Mouse (Mus musculus) kidney, embryonic 14.5 days (tissue): Measurements from ENCODE around the gene Pyy. TPM values are rescaled to one million over a fixed set of nuclear protein-coding genes. Genes with fewer than 3 reads are reported as not detected.

Experiments used
- ATAC-seq: fragments of 200-750 bp; cut with Nextera tagmentation; 2 replicates; pipeline ENCODE4 v1.8.0; 2017; ENCODE audit warnings: moderate number of reproducible peaks, mild to moderate bottlenecking, moderate TSS enrichment, moderate library complexity; ENCODE audit not compliant: low FRiP score, low TSS enrichment
- H3K27ac ChIP-seq: fragments of 300-500 bp; sonication (generic); 2 replicates; pipeline ENCODE4 v1.5.1; 2014; ENCODE audit warnings: low read depth, mild to moderate bottlenecking, low read length, moderate library complexity, mixed read lengths
- H3K27me3 ChIP-seq: fragments of 300-500 bp; sonication (generic); 2 replicates; pipeline ENCODE4 v1.6.1; 2014; ENCODE audit warnings: mild to moderate bottlenecking, low read length; ENCODE audit not compliant: control insufficient read depth, insufficient read depth
- H3K36me3 ChIP-seq: fragments of 300-500 bp; sonication (generic); 2 replicates; pipeline ENCODE4 v1.6.1; 2014; ENCODE audit warnings: low read length, mixed read lengths; ENCODE audit not compliant: control insufficient read depth, insufficient read depth
- H3K4me1 ChIP-seq: fragments of 300-500 bp; sonication (generic); 2 replicates; pipeline ENCODE4 v1.6.1; 2014; ENCODE audit warnings: low read length, mixed read lengths; ENCODE audit not compliant: control insufficient read depth, insufficient read depth
- H3K4me2 ChIP-seq: fragments of 300-500 bp; sonication (generic); replicated peaks from 2 replicates; pipeline ENCODE4 v1.6.1; 2014; ENCODE audit warnings: low read depth, mild to moderate bottlenecking, low read length
- H3K4me3 ChIP-seq: fragments of 300-500 bp; sonication (generic); 2 replicates; pipeline ENCODE4 v1.5.1; 2014; ENCODE audit warnings: mild to moderate bottlenecking, low read length
- H3K9ac ChIP-seq: fragments of 300-500 bp; sonication (generic); 2 replicates; pipeline ENCODE4 v1.6.1; 2014; ENCODE audit warnings: low read depth, mild to moderate bottlenecking, low read length, moderate library complexity
- H3K9me3 ChIP-seq: fragments of 300-500 bp; sonication (generic); 2 replicates; pipeline ENCODE4 v1.6.1; 2016; ENCODE audit warnings: low read length; ENCODE audit not compliant: control insufficient read depth
- WGBS: fragments of 180-500 bp; shearing (Covaris S2); extraction: QIAGEN DNeasy Blood & Tissue Kit; methylation state at CpG from one replicate; pipeline ENCODE4 v1.1.7; 2014; 5-methylcytosine and 5-hydroxymethylcytosine counted together
- polyA plus RNA-seq: library from polyadenylated mRNA; unstranded; fragments of >200 nt; fragmentation: Nextera tagmentation; extraction: Ambion mirVana; gene quantifications from 2 replicates; pipeline ENCODE4 v1.2.1, GENCODE M21; 2014

Pyy gene
- polyA plus RNA-seq, 1 experiment from 2014 or later, result not detected

- no peak overlapping the region for H3K9ac ChIP-seq
- no peak for ATAC-seq
- H3K36me3 ChIP-seq, result no peaks in the 10 kb centered on the region
- H3K4me1 ChIP-seq, result 0 out of 2 replicates have a peak, but pooled peaks cover 7% of the 10 kb centered on the region
- no peak overlapping the region for H3K4me3 ChIP-seq
- no peak overlapping the region for H3K27ac ChIP-seq
- no peaks in the 10 kb centered on the region for H3K9me3 ChIP-seq
- H3K27me3 ChIP-seq, result no peaks in the 10 kb centered on the region
- 41% methylated on average over 2 of the region's 2 CpGs for whole genome bisulfite sequencing
- H3K4me2 ChIP-seq, result no peak overlapping the region
Measured at GRCm38 (mm10) chr11:102068969-102069368, 38.7 kb downstream of the Pyy start.

DNA sequence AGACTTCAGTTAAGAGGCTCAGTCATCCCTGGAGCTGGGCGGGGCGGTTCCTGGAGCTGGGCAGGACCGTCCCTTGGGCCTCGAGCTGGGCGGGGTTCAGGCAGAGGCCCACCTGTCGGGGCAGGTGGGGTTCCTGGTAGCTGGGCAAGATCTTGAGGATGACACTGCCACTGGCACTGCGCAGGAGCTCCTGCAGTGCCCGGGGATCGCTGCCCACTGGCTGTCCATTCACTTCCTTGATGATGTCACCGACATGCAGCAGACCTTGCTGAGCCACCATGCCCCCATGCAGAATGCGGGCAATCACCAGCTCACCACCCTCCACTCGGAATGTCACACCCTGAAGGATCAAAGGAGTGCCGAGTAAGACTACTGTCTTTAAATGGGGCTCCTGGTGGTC is 44.6 kb downstream of the Pyy start:
- H3K36me3 ChIP-seq, result peaks cover 9% of the 10 kb centered on the region; the same call in 1 of the 2 replicates
- no peaks in the 10 kb centered on the region for H3K27me3 ChIP-seq
- H3K9ac ChIP-seq, result no peak overlapping the region
- no peak overlapping the region for H3K4me2 ChIP-seq
- H3K4me3 ChIP-seq, result no peak overlapping the region
- H3K4me1 ChIP-seq, result no peaks in the 10 kb centered on the region
- H3K9me3 ChIP-seq, result no peaks in the 10 kb centered on the region
- no peak overlapping the region for H3K27ac ChIP-seq
- WGBS, result 62% methylated on average over 13 of the region's 13 CpGs
- no peak for ATAC-seq

- Histone ChIP-seq H3K4me3 (no peak overlapping the region), H3K9ac (no peak overlapping the region)
- no peak for ATAC-seq
Measured at GRCm38 (mm10) chr11:102061941-102062473, 45.6 kb downstream of the Pyy start.

GRCm38 (mm10) chr11:102061236-102061940 is 46.2 kb downstream of the Pyy start:
- peak overlapping the region; percentile 67 for H3K4me2 ChIP-seq
- no peaks in the 10 kb centered on the region for H3K27me3 ChIP-seq
- no peaks in the 10 kb centered on the region for H3K4me1 ChIP-seq
- WGBS, result 4% methylated on average over 22 of the region's 23 CpGs
- H3K27ac ChIP-seq, result no peak overlapping the region
- H3K4me3 ChIP-seq, result peak overlapping the region; percentile 38
- H3K9me3 ChIP-seq, result no peaks in the 10 kb centered on the region
- peak; percentile 71 for ATAC-seq
- H3K9ac ChIP-seq, result peak overlapping the region; percentile 20; the same call in 1 of the 2 replicates
- peaks cover 9% of the 10 kb centered on the region; the same call in 1 of the 2 replicates for H3K36me3 ChIP-seq

More at GRCm38 (mm10) chr11:102061941-102062473, 45.6 kb downstream of the Pyy start:
- H3K36me3 ChIP-seq, result peaks cover 9% of the 10 kb centered on the region; the same call in 1 of the 2 replicates
- no peak overlapping the region for H3K27ac ChIP-seq
- H3K9me3 ChIP-seq, result no peaks in the 10 kb centered on the region
- H3K4me2 ChIP-seq, result peak overlapping the region; percentile 67; the same call in 1 of the 2 replicates
- H3K4me1 ChIP-seq, result no peaks in the 10 kb centered on the region
- H3K27me3 ChIP-seq, result no peaks in the 10 kb centered on the region
- 34% methylated on average over 16 of the region's 16 CpGs for WGBS

Other genes starting within 250 kb of the Pyy start
- 12.7 and 15.6 TPM in 2 replicates for gene Meox1, start 213.5 kb downstream of the Pyy start, polyA plus RNA-seq
- gene Sost, start 140.8 kb downstream of the Pyy start, polyA plus RNA-seq, result 0.09 and 0.73 TPM in 2 replicates
- gene Cfap97d1, start 123.6 kb downstream of the Pyy start, polyA plus RNA-seq, result not detected in 2 replicates
- 23.3 and 25.3 TPM in 2 replicates for gene Dusp3, start 120.8 kb downstream of the Pyy start, polyA plus RNA-seq
- 5.1 and 8.4 TPM in 2 replicates for gene Mpp3, start 79.4 kb downstream of the Pyy start, polyA plus RNA-seq
- 0.38 and 0.43 TPM in 2 replicates for gene Cd300lg, start 66.3 kb downstream of the Pyy start, polyA plus RNA-seq
- 6.9 and 10.3 TPM in 2 replicates for gene Mpp2, start 19.3 kb downstream of the Pyy start, polyA plus RNA-seq
- not detected in 2 replicates for gene Ppy, start 6.5 kb downstream of the Pyy start, polyA plus RNA-seq
- 0.09 TPM in 1 of 2 replicates, not detected in the other for gene Nags, start 37.7 kb upstream of the Pyy start, polyA plus RNA-seq
- 26.5 and 28.2 TPM in 2 replicates for gene Tmem101, start 48.6 kb upstream of the Pyy start, polyA plus RNA-seq
- gene Lsm12, start 77.5 kb upstream of the Pyy start, polyA plus RNA-seq, result 93.9 and 106 TPM in 2 replicates
- 42.5 and 50.6 TPM in 2 replicates for gene G6pc3, start 81.8 kb upstream of the Pyy start, polyA plus RNA-seq
- 21.6 and 29.1 TPM in 2 replicates for gene Hdac5, start 122.3 kb upstream of the Pyy start, polyA plus RNA-seq
- gene BC030867, start 141.1 kb upstream of the Pyy start, polyA plus RNA-seq, result 18.2 and 22.9 TPM in 2 replicates
- 0.09 TPM in 1 of 2 replicates, not detected in the other for gene Asb16, start 160.9 kb upstream of the Pyy start, polyA plus RNA-seq
- gene Tmub2, start 177.1 kb upstream of the Pyy start, polyA plus RNA-seq, result 41.6 and 54.2 TPM in 2 replicates
- gene Atxn7l3, start 188.8 kb upstream of the Pyy start, polyA plus RNA-seq, result 15.2 and 18.6 TPM in 2 replicates
- gene Ubtf, start 211.9 kb upstream of the Pyy start, polyA plus RNA-seq, result 86.5 and 105 TPM in 2 replicates